Mouse (Mus musculus) ovary, postnatal 10 days (tissue): Measurements from ENCODE around the gene Fbrsl1.

Source experiments
- DNase-seq: peaks from one replicate; pipeline ENCODE4 v3.0.0; 2022; ENCODE audit warnings: low spot score

Fbrsl1 gene

DNA sequence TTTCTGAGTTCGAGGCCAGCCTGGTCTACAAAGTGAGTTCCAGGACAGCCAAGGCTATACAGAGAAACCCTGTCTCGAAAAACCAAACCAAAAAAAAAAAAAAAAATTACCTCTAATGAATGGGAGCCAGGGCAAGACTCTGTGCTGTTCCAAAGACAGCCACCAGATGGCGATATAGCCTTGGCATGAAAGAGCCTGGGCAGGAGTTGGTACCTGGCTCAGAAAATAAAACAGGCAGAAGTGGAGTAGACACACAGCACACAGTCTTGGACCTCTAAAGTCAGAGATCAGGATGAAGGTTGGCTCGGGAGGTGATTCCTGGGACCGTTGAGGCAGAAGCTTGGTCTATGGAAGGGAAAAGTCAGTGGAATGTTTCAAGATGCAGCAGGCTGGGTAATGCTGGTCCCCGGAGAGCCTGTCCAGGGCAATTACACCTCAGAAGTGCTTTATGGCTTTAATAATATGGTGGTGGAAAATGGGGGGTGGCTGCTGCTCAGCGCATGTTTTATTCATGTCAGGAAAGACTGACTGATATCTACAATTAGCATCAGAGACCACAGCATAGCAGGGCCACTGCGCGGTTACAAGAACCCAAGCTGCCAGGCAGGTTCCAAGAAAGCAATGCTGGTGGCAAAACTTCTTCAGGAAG is 90.6 kb downstream of the Fbrsl1 start:
- DNase-seq: peak; percentile 68

- DNase-seq: no peak
Observed at GRCm38 (mm10) chr5:110354716-110355115, 93.6 kb downstream of the Fbrsl1 start.

DNA sequence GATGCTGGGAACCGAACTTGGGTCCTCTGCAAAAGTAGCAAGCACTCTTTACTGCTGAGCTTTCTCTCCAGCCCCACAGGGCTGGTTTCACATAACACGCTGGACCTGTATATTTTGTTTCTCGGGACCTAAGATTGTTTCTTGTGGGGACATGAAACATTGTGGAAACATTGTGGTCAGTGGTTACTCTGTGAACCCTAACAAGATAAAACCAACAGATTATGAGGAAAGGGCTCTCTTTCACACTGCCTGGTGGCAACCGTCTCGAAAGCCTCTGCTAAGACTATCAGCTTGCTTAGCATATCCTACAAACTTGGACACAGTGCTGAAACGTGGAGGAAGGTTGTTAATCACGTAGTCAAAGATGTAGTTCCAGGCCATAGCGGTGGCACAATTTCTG is 101.3 kb downstream of the Fbrsl1 start:
- DNase-seq: no peak

GRCm38 (mm10) chr5:110345553-110345952 is 102.8 kb downstream of the Fbrsl1 start:
- no peak for DNase-seq

- DNase-seq: no peak
Observed at GRCm38 (mm10) chr5:110344524-110344923, 103.8 kb downstream of the Fbrsl1 start, which contains the start of gene Lrcol1. Gene Lrcol1, plus strand, starts transcription at chr5:110344730.

- DNase-seq: no peak
Observed at GRCm38 (mm10) chr5:110342648-110343284, 105.5 kb downstream of the Fbrsl1 start, which contains the start of gene P2rx2. Gene P2rx2, minus strand, starts transcription at chr5:110343212.

- DNase-seq: no peak
Observed at GRCm38 (mm10) chr5:110338792-110339191, 109.5 kb downstream of the Fbrsl1 start.

- no peak for DNase-seq
Observed at GRCm38 (mm10) chr5:110330508-110330907, 117.8 kb downstream of the Fbrsl1 start.

- DNase-seq: no peak
Observed at GRCm38 (mm10) chr5:110313127-110313526, 135.2 kb downstream of the Fbrsl1 start.
